Mouse (Mus musculus) right cerebral cortex, postnatal 10 days (tissue): ENCODE measurements around the gene Tmco4.
A peak's percentile ranks its signal among the peaks of the same experiment; 100 is the strongest.
"Not testable (repeated sequence)": the region's sequence is repeated elsewhere in the genome, so short reads cannot be mapped to it uniquely, and the experiment has no call there.

Source experiments
- DNase-seq, 2 experiments: peaks; one replicate each; pipeline ENCODE4 v3.0.0; 2021; ENCODE audit warnings: low spot score in 2 of 2

Tmco4 gene

GRCm38 (mm10) chr4:138973719-138974115, 1.0 kb downstream of the Tmco4 start:
- no peak for DNase-seq

DNA sequence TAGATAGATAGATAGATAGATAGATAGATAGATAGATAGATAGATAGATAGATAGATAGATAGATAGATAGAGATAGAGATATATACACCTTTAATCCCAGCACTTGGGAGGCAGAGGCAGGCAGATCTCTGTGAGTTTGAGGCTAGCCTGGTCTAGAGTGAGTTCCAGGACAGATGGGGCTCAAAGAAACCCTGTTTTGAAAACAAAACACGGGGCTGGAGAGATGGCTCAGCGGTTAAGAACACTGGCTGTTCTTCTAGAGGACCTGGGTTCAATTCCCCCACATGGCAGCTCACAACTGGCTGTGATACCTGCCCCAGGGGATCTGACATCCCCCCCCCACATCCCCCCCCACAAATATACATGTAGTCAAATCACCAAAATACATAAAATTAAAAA, 1.9 kb downstream of the Tmco4 start:
- DNase-seq = not testable (repeated sequence)

GRCm38 (mm10) chr4:138975194-138975593, 2.5 kb downstream of the Tmco4 start:
- no peak for DNase-seq

GRCm38 (mm10) chr4:138976046-138976445, 3.4 kb downstream of the Tmco4 start:
- no peak for DNase-seq

- DNase-seq = no peak
Measured at GRCm38 (mm10) chr4:138980021-138980420, 7.3 kb downstream of the Tmco4 start.

DNA sequence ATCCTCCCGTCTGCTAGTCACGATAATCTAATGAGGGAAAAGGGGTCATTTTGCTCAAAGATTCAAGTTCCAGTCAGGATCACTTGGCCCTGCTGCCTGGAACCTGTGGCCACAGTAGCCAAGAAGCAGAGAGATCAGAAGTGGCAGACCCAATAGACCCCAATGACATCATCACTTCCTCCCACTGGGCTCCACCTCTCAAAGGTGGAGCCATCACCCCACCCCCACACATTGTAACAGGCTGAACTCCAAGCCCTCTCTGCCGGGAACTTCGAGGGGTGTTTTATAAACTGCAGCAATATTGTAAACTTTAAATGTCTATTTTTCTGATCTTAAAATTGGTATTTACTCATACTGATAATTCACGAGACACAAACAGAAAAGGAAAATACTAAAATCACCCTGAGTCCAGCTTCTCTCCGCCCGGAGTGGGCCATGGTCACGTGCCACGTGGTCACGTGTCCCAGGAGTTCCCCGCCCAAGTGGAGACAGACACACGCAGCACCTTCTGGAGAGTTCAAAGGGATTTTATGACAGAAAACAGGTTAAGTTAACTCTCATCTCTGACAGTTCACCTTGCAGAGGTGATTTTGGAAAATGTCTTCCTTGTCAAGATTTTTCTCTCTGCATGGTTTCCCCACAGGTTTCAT, 8.2 kb downstream of the Tmco4 start:
- DNase-seq = no peak

DNA sequence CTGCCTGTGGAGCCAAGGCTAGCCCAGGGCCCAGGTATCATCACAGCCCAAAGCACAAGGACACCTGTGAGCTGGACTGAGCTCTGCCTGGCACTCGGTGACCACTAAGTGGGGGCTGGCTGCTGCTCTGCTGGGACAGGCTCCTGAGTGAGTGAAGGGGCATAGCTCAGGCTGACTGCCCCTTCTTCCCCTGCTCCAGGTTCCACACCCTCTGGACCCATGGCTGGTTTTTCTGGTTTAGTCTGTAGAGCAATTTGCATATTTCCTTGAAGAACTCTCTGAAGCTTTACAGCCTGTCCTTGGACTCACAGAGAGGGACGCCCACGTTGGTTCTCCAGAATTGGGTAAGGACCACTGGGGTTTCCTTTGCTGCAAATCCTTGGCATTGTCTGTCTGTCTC, 10.7 kb downstream of the Tmco4 start:
- DNase-seq = no peak

DNA sequence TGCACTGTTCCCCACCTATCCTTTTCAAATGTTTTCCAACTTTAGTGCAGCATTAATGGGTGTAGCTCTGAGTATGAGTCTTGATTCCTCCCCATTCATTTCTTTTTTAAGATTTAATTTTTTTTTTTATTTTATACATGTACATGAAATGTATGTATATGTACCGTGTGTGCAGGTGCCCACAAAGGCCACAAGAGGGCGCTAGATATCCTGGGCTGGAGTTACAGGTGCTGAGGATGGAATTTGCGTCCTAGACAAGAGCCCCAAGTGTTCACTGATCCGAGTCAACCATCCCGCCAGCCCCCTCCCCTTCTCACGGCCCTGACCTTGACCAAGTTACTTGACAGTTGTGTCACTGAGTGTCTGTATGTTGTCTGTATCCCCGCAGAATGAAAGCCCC, 12.1 kb downstream of the Tmco4 start:
- no peak for DNase-seq

- DNase-seq = no peak
Measured at GRCm38 (mm10) chr4:138986280-138986679, 13.6 kb downstream of the Tmco4 start.

DNA sequence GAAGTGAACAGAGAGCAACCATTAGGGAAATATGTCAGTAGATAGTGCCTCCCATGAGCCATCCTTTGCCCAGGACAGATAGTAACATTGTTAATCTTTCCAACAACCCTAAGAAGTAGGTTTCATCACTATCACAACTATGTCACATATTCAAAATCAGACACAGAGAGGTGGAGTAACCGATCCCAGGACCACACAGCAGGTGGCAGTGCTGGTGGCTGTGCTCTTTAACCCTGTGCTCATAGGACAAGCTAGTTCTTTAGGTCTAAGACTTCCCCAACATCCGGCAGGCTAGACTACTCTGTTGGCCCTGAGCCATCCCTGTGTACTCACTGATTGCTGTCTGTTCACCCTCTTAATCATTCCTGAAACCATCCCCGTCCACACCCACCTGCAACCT, 21.7 kb downstream of the Tmco4 start:
- DNase-seq = no peak

DNA sequence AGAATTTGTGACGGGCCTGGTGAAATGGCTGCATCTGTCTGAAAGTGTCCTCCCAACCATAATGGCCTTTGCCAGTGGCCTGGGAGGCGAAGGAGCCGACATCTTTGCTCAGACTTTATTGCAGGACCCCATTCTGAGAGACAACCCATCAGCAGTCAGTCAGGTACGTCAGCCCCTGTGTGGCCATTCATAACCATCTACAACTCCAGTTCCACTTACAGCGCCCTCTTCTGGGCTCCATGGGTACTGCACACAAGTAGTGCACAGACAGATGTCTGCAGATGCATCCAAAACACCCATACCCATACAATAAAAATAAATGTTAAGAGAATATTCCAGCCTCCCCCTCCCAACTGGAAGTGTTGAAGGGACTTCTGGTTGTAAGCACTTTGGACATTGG, 23.7 kb downstream of the Tmco4 start:
- DNase-seq = no peak

- no peak for DNase-seq
Measured at GRCm38 (mm10) chr4:138997121-138997520, 24.4 kb downstream of the Tmco4 start.

GRCm38 (mm10) chr4:138998611-138999010, 25.9 kb downstream of the Tmco4 start:
- no peak for DNase-seq

GRCm38 (mm10) chr4:139001026-139001425, 28.3 kb downstream of the Tmco4 start:
- DNase-seq = no peak

DNA sequence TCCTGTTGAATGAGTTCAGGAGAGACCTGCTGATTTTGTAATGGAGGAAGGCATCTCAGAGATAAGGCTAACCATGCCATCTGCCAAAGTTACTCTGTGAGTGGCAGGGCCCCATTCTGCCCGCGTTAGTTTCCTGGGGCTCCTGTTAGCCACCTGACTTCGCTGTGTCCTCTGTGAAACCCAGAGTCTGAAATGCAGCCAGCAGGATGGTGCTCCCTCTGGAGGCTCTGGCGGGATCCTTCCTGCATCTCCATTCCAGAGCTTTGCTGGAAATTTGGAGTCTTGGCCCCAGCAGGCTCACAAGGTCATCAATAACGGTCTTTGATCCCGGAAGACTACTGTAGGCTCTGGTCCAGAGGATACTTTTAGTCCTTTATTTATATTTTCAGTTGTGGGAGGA, 28.7 kb downstream of the Tmco4 start:
- peak in 1 of 2 experiments; percentile 47 for DNase-seq

DNA sequence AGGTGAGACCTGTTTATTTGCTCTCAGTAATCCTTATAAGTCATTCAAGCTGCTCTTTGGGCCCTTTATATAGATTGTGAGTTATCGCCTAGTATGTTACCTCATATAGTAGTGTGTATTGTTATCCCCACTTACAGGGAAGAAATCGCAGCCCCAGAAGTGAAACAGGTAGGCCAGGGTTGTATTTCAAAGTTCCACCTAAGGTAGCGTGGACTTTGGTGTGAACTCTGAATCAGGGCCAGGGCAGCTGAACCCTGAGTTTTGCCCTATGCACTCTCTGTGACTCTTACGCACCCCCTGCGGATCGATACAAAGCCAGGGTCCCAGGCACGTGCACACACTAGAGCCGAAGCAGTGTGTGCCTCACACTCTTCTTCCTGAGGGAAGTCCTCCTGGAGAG, 31.4 kb downstream of the Tmco4 start:
- DNase-seq = no peak

- DNase-seq = no peak
Measured at GRCm38 (mm10) chr4:139005214-139005613, 32.5 kb downstream of the Tmco4 start.

DNA sequence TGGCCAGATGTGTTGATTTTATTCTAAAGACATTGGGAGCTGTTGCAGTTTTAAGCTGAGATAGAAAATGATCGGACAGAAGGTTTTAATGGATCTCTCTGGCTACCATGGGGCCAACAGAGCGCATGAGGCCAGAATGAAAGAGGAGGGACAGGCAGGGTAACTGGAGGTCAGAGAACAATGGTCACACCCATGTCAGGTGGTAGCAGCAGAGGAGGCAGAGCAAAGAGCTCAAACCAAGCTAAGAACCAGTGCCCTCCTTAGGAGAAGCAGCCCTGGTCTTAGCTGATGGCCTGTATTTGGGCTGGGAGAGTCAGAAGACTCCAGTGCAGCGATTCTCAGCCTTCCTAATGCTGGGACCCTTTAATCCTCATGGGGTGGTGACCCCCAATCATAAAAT, 34.7 kb downstream of the Tmco4 start:
- DNase-seq = no peak

DNA sequence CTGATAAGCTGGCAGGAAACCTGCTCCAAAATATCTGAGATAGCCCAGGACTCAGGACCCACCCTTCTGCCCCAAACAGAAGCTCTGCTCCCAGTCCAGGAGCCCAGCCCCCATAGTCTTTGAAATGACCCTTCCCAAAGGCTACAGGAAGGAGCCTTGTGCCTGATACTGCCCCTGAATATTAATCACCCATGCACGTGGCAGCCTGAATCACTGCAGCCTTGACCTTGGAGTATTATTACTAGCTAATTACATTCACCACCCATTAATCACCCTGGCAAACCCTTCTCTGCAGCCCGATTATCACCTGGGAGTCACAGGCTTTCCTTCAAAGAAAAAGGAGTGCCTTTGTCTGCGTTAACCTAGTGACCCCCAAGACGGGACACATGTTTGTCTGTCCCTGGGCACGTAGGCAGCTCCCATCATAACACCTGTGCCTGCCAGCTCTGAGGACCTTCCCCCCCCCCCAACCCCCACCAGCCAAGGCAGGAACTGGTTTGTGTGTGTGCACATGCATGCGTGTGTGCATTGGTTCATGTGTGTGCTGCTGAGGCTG, 35.4 kb downstream of the Tmco4 start:
- no peak for DNase-seq

DNA sequence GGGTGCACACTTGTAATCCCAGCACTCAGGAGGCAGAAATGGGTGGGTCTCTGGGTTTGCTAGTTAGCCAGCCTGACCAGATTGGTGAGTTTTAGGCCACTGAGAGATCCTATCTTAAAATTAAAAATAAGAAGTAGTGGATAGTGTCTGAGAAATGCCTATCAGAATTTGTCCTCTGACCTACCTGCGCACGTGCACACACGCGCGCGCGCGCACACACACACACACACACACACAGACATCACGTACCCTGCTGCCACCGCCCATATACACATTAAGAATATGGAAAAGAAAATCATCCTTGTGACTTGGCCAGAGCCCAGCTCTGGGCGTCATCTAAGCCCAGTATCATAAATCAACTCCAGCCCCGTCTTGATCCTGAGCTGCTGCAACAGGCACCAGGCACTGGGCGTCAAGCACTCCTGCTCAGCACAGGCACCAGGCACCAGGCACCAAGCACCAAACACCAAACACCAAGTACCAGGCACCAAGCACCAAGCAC, 38.6 kb downstream of the Tmco4 start:
- no peak for DNase-seq

GRCm38 (mm10) chr4:139013281-139013680, 40.6 kb downstream of the Tmco4 start:
- DNase-seq = no peak

DNA sequence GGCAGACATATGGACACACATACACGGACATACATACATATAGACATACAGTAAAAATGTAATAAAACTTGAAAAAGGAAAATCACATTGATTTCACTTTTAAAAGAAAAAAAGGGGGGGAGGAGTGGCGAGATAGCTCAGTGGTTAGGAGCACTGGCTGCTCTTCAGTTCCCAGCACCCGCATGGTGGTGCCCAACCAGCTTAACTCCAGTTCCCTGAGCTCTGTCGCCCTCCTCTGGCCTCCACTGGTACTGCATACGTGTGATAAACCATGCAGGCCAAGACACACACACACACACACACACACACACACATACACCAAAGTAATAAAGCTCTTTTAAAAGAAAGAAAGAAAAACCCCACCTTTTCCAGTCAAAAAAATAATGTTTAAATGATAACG, 42.1 kb downstream of the Tmco4 start:
- DNase-seq = no peak

DNA sequence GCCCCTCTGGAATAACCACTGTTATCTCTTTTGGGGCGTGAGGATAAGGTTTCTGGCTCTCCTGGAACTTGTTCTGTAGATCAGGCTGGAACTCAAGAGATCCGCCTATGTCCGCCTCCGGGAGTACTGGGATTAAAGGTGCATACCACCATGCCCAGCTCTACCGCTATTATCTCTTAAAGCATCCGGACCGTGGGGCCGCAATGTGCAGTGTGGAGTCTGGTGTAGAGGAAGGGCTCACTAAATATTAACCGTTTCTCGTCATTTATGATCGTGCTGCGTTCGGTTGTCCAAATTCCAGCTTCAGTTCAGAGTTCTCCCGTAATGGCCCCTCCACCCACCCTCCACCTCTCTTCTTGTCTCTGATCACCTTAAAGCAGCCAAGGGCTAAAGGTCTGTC, 45.7 kb downstream of the Tmco4 start:
- no peak for DNase-seq

- no peak for DNase-seq
Measured at GRCm38 (mm10) chr4:139018976-139019375, 46.3 kb downstream of the Tmco4 start.
